Mouse (Mus musculus) thymus, postnatal 25 days (tissue): ENCODE results near the gene Ppp6r1.

Experiments used
- DNase-seq: peaks from one replicate; pipeline ENCODE4 v3.0.0; 2022

Gene Ppp6r1

GRCm38 (mm10) chr7:4658912-4659551 is at the start of gene Ppp6r1:
Gene Ppp6r1 (minus strand): TSS chr7:4659019.
- DNase-seq, result peak; percentile 98

GRCm38 (mm10) chr7:4705098-4705497 is 46.3 kb upstream of the Ppp6r1 start:
- peak; percentile 13 for DNase-seq

- DNase-seq, result no peak
Measured at GRCm38 (mm10) chr7:4703195-4703594, 44.4 kb upstream of the Ppp6r1 start.

GRCm38 (mm10) chr7:4702334-4702733 is 43.5 kb upstream of the Ppp6r1 start:
- no peak for DNase-seq

- DNase-seq, result no peak
Measured at GRCm38 (mm10) chr7:4693004-4693403, 34.2 kb upstream of the Ppp6r1 start.

GRCm38 (mm10) chr7:4690951-4691653 is 32.3 kb upstream of the Ppp6r1 start:
- DNase-seq, result no peak

- DNase-seq, result no peak
Measured at GRCm38 (mm10) chr7:4690387-4690786, 31.6 kb upstream of the Ppp6r1 start, which contains the start of gene Brsk1. Gene Brsk1 (plus strand): TSS chr7:4690604.

- DNase-seq, result peak; percentile 95
Measured at GRCm38 (mm10) chr7:4684632-4685417, 26.0 kb upstream of the Ppp6r1 start, which contains the start of gene Hspbp1. Gene Hspbp1 (minus strand): TSS chr7:4685068.

GRCm38 (mm10) chr7:4684203-4684602 is 25.4 kb upstream of the Ppp6r1 start:
- no peak for DNase-seq

- no peak for DNase-seq
Measured at GRCm38 (mm10) chr7:4683307-4683706, 24.5 kb upstream of the Ppp6r1 start.

- DNase-seq, result no peak
Measured at GRCm38 (mm10) chr7:4675200-4675599, 16.4 kb upstream of the Ppp6r1 start.

GRCm38 (mm10) chr7:4674114-4674731 is 15.4 kb upstream of the Ppp6r1 start:
- DNase-seq, result peak; percentile 48

GRCm38 (mm10) chr7:4671956-4672355 is 13.1 kb upstream of the Ppp6r1 start:
- DNase-seq, result no peak

GRCm38 (mm10) chr7:4670655-4671255 is 11.9 kb upstream of the Ppp6r1 start:
- no peak for DNase-seq

- no peak for DNase-seq
Measured at GRCm38 (mm10) chr7:4669156-4669555, 10.3 kb upstream of the Ppp6r1 start.

- no peak for DNase-seq
Measured at GRCm38 (mm10) chr7:4668506-4668905, 9.7 kb upstream of the Ppp6r1 start.

- DNase-seq, result no peak
Measured at GRCm38 (mm10) chr7:4666871-4667270, 8.1 kb upstream of the Ppp6r1 start.

- no peak for DNase-seq
Measured at GRCm38 (mm10) chr7:4663742-4664141, 4.9 kb upstream of the Ppp6r1 start.

GRCm38 (mm10) chr7:4663179-4663578 is 4.4 kb upstream of the Ppp6r1 start:
- DNase-seq, result no peak

- DNase-seq, result no peak
Measured at GRCm38 (mm10) chr7:4659911-4660443, 1.2 kb upstream of the Ppp6r1 start.

GRCm38 (mm10) chr7:4658128-4658907 is 501 bp downstream of the Ppp6r1 start:
- DNase-seq, result peak; percentile 65
